Mouse (Mus musculus) urinary bladder, adult 2 months (tissue): ENCODE measurements around the gene Kank1. TPM values are rescaled to one million over a fixed set of nuclear protein-coding genes. Genes with fewer than 3 reads are reported as not detected.

Experiments used
- DNase-seq: peaks from one replicate; pipeline ENCODE4 v3.0.0; 2022; ENCODE audit warnings: low spot score
- polyA plus RNA-seq: library from polyadenylated mRNA; depleted of rRNA; stranded (reverse); fragments of >200 nt; gene quantifications from 2 replicates; pipeline ENCODE4 v1.2.3, GENCODE M21; 2012

Kank1 gene
- polyA plus RNA-seq, 1 experiment: 65.5 TPM

- DNase-seq: no peak
Observed at GRCm38 (mm10) chr19:25310989-25311388, 74.2 kb downstream of the Kank1 start.

GRCm38 (mm10) chr19:25311626-25312025 lies 74.9 kb downstream of the Kank1 start:
- no peak for DNase-seq

GRCm38 (mm10) chr19:25315458-25315889 lies 78.7 kb downstream of the Kank1 start:
- no peak for DNase-seq

- DNase-seq: no peak
Observed at GRCm38 (mm10) chr19:25315993-25316392, 79.2 kb downstream of the Kank1 start.

- no peak for DNase-seq
Observed at GRCm38 (mm10) chr19:25324265-25324664, 87.5 kb downstream of the Kank1 start.

GRCm38 (mm10) chr19:25325113-25326001 lies 88.6 kb downstream of the Kank1 start:
- DNase-seq: no peak

- no peak for DNase-seq
Observed at GRCm38 (mm10) chr19:25326002-25326300, 89.2 kb downstream of the Kank1 start.

- DNase-seq: no peak
Observed at GRCm38 (mm10) chr19:25327633-25328032, 90.9 kb downstream of the Kank1 start.

- no peak for DNase-seq
Observed at GRCm38 (mm10) chr19:25334360-25334759, 97.6 kb downstream of the Kank1 start.

GRCm38 (mm10) chr19:25336731-25337130 lies 100.0 kb downstream of the Kank1 start:
- no peak for DNase-seq

- DNase-seq: no peak
Observed at GRCm38 (mm10) chr19:25340630-25341620, 104.2 kb downstream of the Kank1 start.

- DNase-seq: no peak
Observed at GRCm38 (mm10) chr19:25342026-25342425, 105.3 kb downstream of the Kank1 start.

- no peak for DNase-seq
Observed at GRCm38 (mm10) chr19:25343657-25344322, 107.0 kb downstream of the Kank1 start.

GRCm38 (mm10) chr19:25344371-25344770 lies 107.6 kb downstream of the Kank1 start:
- DNase-seq: no peak

- DNase-seq: no peak
Observed at GRCm38 (mm10) chr19:25345972-25346371, 109.2 kb downstream of the Kank1 start.

GRCm38 (mm10) chr19:25347515-25347914 lies 110.7 kb downstream of the Kank1 start:
- no peak for DNase-seq

GRCm38 (mm10) chr19:25351257-25351955 lies 114.6 kb downstream of the Kank1 start:
- no peak for DNase-seq

GRCm38 (mm10) chr19:25357094-25357493 lies 120.3 kb downstream of the Kank1 start:
- DNase-seq: no peak

GRCm38 (mm10) chr19:25358486-25359120 lies 121.8 kb downstream of the Kank1 start:
- DNase-seq: no peak

- DNase-seq: no peak
Observed at GRCm38 (mm10) chr19:25360571-25361029, 123.8 kb downstream of the Kank1 start.

GRCm38 (mm10) chr19:25361956-25362355 lies 125.2 kb downstream of the Kank1 start:
- DNase-seq: no peak
